Mouse (Mus musculus): ENCODE results near the gene Dmap1. TPM values are rescaled to one million over a fixed set of nuclear protein-coding genes. Genes with fewer than 3 reads are reported as not detected.

Dmap1 gene
- total RNA-seq, 2 experiments from 2014 or later: 13.4 to 38.2 TPM

DNA sequence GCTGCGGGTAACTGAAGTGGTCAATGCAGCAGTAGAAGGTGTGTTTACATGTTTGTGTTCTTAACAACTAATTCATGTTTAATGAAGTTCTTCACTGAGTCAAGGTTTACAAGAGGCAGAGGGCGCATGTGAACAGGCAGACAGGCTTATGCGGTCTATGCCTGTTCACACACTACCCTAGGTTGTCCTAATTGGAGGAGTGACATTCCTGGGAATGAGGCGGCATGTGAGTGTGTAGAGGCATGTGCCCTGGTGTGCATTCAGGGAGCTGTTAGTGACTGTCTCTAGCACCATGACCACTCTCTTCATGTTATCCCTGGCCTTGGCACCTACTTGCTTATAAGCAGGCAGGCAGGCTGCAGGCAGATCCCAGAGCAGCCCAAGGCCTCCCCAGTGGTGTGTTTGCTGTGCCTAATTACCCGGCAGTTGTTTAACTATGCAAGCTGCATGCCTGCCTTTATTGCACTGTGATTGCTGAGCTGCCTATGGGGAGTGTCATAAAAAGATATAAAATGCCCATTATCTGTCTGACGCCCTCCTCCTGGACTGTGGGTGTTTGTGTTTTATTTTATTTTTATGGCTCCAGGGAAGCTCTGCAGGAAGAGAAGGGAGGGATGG, 51.9 kb downstream of the Dmap1 start:
- ATAC-seq (replicated peaks; ENCODE audit: low FRiP score, poor library complexity, severe bottlenecking): no peak

DNA sequence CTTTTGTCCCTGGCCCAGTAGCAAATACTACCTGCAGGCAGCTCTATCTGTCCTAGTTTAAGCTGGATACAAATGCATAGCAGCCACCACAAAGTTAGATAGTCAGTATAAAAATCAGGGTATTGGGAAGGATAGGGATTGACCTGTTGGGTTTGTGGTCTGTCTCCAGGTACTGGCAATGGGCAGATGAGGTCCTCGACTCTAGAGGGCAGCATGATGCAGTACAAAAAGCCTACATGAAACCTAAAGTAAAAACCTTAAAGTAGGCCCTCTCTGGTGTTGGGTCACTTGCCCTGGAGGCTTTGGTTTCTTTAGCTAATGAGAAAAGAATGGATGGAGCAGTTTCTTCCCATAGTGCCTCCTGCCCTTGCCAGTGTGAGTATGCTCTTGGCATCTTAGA, 53.6 kb downstream of the Dmap1 start:
- no peak for ATAC-seq (replicated peaks; ENCODE audit: low FRiP score, poor library complexity, severe bottlenecking)

Other genes starting within 250 kb of the Dmap1 start
- 20.9 and 22.6 TPM in 2 replicates for gene Rnf220, start 185.2 kb downstream of the Dmap1 start, total RNA-seq (2015; ENCODE audit: low replicate concordance)
- gene Rnf220, start 185.2 kb downstream of the Dmap1 start, total RNA-seq (2017; ENCODE audit: low replicate concordance): 10.1 and 21.9 TPM in 2 replicates
- gene Eri3, start 131.9 kb downstream of the Dmap1 start, total RNA-seq (2015; ENCODE audit: low replicate concordance): 19.1 and 24.3 TPM in 2 replicates
- 0.61 and 5.5 TPM in 2 replicates for gene Eri3, start 131.9 kb downstream of the Dmap1 start, total RNA-seq (2017; ENCODE audit: low replicate concordance)
- gene Gm12845, start 42.1 kb upstream of the Dmap1 start, total RNA-seq (2015; ENCODE audit: low replicate concordance): not detected in 2 replicates
- not detected in 2 replicates for gene Gm12845, start 42.1 kb upstream of the Dmap1 start, total RNA-seq (2017; ENCODE audit: low replicate concordance)
- not detected in 2 replicates for gene Klf17, start 83.4 kb upstream of the Dmap1 start, total RNA-seq (2015; ENCODE audit: low replicate concordance)
- not detected in 2 replicates for gene Klf17, start 83.4 kb upstream of the Dmap1 start, total RNA-seq (2017; ENCODE audit: low replicate concordance)
- gene Slc6a9, start 152.2 kb upstream of the Dmap1 start, total RNA-seq (2015; ENCODE audit: low replicate concordance): 273 and 276 TPM in 2 replicates
- gene Slc6a9, start 152.2 kb upstream of the Dmap1 start, total RNA-seq (2017; ENCODE audit: low replicate concordance): 282 and 375 TPM in 2 replicates
- gene Ccdc24, start 190.3 kb upstream of the Dmap1 start, total RNA-seq (2015; ENCODE audit: low replicate concordance): 1.3 TPM in 1 of 2 replicates, not detected in the other
- gene Ccdc24, start 190.3 kb upstream of the Dmap1 start, total RNA-seq (2017; ENCODE audit: low replicate concordance): 0.98 and 17.2 TPM in 2 replicates
- gene B4galt2, start 201.2 kb upstream of the Dmap1 start, total RNA-seq (2015; ENCODE audit: low replicate concordance): not detected in 2 replicates
- gene B4galt2, start 201.2 kb upstream of the Dmap1 start, total RNA-seq (2017; ENCODE audit: low replicate concordance): 0.45 TPM in 1 of 2 replicates, not detected in the other
- 288 and 327 TPM in 2 replicates for gene Atp6v0b, start 205.1 kb upstream of the Dmap1 start, total RNA-seq (2015; ENCODE audit: low replicate concordance)
- gene Atp6v0b, start 205.1 kb upstream of the Dmap1 start, total RNA-seq (2017; ENCODE audit: low replicate concordance): 61.0 and 77.4 TPM in 2 replicates
- 0.72 and 0.84 TPM in 2 replicates for gene Dph2, start 209.8 kb upstream of the Dmap1 start, total RNA-seq (2015; ENCODE audit: low replicate concordance)
- 1.2 and 5.9 TPM in 2 replicates for gene Dph2, start 209.8 kb upstream of the Dmap1 start, total RNA-seq (2017; ENCODE audit: low replicate concordance)
- 10.5 and 19.1 TPM in 2 replicates for gene Ipo13, start 232.7 kb upstream of the Dmap1 start, total RNA-seq (2015; ENCODE audit: low replicate concordance)
- 14.5 and 17.9 TPM in 2 replicates for gene Ipo13, start 232.7 kb upstream of the Dmap1 start, total RNA-seq (2017; ENCODE audit: low replicate concordance)
- gene Artn, start 247.5 kb upstream of the Dmap1 start, total RNA-seq (2015; ENCODE audit: low replicate concordance): 12.2 and 14.8 TPM in 2 replicates
- 12.0 and 13.0 TPM in 2 replicates for gene Artn, start 247.5 kb upstream of the Dmap1 start, total RNA-seq (2017; ENCODE audit: low replicate concordance)

All from erythroid progenitor cell, adult 5-6 weeks (primary cell).